Mouse (Mus musculus): ENCODE measurements around the gene Ipo5.

- TF ChIP-seq GATA1 (IDR thresholded peaks at IDR 0.05; ENCODE audit: borderline replicate concordance, low read length) (no peak), FLI1 (IDR thresholded peaks at IDR 0.05; ENCODE audit: low read length) (no peak)
Observed at GRCm38 (mm10) chr14:120888681-120889080, 22.3 kb upstream of the Ipo5 start.

All from megakaryocyte, embryonic 14.5 days (primary cell).